Mouse (Mus musculus): ENCODE results near the gene Sp6. TPM values are rescaled to one million over a fixed set of nuclear protein-coding genes. Genes with fewer than 3 reads are reported as not detected.

Sp6 gene
- total RNA-seq, 2 experiments from 2014 or later, result 0.42 TPM

DNA sequence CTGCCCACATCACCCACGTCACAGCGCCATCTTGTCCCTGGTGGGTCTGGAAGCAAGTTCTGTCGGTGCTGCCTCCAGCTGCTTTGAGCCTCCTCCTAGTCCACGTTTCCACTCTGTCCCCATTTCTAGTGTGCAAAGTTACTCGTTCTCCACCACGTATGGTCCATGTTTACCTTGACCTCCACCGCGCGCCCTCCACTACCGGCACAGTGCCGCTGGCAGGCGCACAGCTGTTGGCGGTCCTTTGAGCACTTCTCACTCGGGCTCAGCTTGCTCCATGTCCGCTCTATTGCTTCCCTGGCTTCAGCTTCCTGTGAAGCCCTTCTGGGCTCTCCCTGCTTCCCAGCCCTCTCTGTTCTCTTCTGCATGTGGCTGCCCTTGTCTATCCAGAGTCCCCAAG lies 31.7 kb upstream of the Sp6 start:
- DNase-seq (ENCODE audit: low spot score in 2 of 2), result no peak

DNA sequence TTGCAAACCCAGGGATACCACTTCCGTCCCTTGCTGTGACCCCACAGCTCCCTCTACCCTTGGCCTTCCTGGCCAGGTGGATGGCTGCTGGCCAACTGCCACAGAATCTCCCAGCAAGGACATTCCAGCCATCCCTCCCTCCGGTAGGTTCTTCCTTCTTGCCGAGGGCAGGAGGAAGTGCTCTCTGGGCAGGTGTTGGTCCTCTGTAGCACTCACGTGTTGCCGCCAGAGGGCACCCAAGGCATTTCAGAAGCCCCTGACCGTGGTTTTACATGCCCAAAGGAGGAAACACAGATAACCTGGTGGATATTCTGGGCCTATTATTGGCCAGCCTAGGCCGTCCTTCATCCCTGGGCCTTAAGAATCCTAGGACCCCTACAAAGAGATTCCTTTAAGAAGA lies 30.8 kb upstream of the Sp6 start:
- DNase-seq (ENCODE audit: low spot score in 2 of 2), result peak; percentile 51 to 67

DNA sequence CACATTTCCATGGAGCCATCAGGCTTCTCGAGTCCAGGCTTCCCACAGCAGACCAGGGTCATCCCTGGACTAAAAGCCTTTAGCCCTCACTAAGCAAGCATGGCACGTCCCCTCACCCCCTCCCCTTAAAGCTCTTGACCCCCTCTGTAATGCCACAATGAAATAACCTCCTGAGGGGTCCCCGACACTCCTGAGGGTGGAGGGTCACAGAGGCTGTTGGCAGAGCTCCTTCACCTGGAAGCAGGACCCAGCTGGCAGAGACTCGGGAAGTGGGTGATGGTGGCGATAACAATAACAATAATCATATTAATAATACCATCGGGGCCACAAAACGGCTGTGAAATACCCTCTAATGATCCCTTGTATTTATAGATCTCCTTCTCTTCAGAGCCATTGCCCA lies 30.3 kb upstream of the Sp6 start, which contains the start of gene Sp2:
Sp2 (minus strand) TSS at position 101 of the 400 bp plus-strand sequence.
- no peak for DNase-seq (ENCODE audit: low spot score in 2 of 2)

DNA sequence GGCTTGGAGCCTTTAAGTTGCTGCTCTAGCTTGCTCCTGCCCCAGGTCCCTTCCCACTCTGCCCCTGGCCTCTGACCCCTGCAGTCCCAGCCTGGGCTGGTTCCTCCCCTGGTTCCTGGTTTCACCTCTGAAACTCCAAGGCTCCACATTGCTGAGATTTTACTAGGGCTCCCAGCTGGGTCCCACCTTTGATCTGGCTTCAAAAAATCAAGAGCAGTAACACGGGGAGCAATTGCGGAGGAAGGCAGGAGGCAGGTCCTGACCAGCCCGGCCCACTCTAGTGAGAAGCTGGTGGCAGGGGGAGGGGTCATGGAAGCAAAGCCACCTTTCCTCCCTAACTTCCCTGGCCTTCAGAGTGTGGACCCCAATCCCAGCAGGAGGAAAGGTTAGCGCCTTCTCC lies 28.3 kb upstream of the Sp6 start:
- DNase-seq (ENCODE audit: low spot score in 2 of 2), result no peak

DNA sequence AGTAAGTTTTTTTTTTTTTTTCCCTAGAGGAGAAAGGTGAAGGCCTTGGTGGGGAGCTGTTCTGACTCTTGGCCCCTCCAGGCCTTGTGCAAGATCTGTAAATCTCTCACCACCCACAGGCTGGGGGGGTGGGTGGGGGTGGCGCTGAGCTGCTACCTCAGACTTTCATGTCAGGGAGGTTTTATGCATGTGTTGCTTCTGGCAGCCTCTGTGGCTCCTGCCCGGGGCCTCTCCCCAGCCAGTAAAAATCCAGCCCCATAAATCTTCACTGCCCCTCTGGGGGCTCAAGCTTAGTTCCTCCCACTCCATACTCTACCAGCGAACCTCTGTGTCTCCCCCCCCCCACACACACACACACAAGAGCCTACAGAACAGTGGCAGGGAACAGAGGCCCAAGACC lies 26.7 kb upstream of the Sp6 start:
- DNase-seq (ENCODE audit: low spot score in 2 of 2), result no peak

DNA sequence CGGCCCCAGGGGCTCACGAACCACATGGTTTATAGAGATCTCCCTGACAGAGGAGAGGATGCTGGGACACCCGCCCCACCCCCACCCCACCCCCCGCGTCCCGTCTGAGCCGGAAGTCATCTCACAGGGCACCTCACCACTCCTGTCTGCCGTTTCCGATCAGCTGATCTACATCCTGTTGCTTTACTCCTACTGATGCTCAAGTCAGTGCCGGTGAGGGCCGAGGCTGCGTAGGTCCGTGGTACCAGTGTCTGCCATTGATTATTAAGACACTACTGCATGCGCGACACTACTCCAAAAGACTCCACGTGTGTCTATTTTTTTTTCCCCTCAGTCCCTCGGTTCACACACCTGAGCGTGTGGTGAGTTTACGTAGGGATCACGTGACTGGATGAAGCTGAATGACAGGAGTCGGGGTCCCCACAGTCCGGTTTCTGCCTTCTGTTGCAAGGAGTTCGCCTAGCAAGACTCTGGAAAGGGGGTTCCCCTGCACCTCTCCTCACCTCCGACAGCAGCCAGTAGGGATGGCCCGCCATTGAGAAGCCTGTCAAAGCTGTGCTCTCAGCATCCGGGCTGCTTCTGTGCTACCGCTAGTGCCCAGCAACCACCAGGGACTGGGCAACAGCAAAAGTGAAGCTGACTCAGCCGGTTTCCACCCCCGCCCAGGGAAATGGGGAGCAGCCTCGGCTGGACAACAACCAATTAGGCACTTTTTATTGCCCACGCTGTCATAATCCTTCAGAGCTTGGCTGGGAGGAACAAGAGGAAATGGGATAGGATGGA lies 25.1 kb upstream of the Sp6 start:
- peak in 1 of 2 experiments; percentile 20 for DNase-seq (ENCODE audit: low spot score in 2 of 2)

DNA sequence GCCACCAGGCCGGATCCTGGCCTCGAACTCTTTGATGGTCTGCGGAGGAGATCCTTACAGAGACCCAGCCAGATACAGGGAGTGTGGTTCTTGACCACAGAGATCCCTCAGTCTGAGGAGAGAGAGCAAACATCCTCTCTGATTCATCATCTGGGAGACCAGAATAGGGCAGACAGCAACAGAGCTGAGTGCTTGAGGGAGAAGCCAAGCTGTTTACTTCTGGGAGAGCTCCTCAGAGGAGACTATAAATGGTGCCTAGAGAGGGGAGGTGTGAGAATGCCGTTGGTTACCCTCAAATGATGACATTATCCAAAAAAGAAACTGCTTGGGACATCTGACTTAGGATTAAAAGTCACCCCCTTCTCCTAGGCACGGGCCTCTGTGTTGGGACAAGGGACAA lies 21.7 kb upstream of the Sp6 start:
- DNase-seq (ENCODE audit: low spot score in 2 of 2), result no peak

DNA sequence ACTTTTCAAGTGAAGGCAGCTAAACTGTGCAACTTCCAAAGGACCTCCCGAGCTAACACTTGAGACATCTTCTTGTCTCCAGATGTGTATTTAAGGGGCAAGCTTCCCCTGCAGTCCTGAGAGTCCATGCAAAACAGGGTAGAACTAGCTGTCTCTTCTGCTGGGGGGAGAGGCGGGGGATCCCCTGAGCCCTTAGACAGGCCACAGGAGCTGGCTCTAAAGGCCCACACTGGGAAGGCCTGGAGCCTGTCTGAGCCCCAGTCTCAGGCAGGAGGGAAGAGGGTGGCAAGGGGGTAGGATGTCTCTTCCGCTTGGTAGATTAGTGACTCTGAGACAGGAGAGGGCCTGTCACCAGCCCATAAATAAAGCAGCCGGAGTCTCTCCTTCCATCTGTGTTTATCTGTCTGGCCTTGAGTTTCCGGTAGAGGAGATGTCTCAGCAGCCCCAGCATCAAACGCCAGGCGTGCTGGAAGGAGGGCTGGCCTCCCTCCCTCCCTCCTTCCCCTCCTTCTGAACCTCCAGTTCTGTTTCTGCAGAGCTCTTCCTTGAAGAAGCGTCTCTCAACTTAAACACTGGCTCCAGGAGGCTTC lies 20.4 kb upstream of the Sp6 start:
- DNase-seq (ENCODE audit: low spot score in 2 of 2), result no peak

DNA sequence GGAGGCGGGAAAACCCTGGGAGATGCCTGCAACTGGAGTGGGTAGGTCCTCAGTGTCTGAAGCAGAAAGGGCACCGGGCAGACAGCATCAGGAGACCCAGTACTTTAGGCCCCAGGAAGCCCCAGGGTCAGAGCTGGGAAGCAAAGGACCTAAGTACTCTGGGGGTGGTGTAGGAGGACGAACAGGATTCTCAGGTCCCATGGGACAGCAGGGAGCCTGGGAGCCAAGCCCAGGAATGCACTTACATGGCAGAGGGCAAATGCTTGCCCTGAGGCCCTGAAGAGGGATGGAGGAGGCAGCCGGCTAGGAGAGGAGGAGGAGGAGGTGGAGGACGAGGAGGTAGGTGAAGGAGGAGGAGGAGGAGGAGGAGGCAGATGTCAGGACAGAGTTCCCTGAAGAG lies 18.2 kb upstream of the Sp6 start:
- no peak for DNase-seq (ENCODE audit: low spot score in 2 of 2)

DNA sequence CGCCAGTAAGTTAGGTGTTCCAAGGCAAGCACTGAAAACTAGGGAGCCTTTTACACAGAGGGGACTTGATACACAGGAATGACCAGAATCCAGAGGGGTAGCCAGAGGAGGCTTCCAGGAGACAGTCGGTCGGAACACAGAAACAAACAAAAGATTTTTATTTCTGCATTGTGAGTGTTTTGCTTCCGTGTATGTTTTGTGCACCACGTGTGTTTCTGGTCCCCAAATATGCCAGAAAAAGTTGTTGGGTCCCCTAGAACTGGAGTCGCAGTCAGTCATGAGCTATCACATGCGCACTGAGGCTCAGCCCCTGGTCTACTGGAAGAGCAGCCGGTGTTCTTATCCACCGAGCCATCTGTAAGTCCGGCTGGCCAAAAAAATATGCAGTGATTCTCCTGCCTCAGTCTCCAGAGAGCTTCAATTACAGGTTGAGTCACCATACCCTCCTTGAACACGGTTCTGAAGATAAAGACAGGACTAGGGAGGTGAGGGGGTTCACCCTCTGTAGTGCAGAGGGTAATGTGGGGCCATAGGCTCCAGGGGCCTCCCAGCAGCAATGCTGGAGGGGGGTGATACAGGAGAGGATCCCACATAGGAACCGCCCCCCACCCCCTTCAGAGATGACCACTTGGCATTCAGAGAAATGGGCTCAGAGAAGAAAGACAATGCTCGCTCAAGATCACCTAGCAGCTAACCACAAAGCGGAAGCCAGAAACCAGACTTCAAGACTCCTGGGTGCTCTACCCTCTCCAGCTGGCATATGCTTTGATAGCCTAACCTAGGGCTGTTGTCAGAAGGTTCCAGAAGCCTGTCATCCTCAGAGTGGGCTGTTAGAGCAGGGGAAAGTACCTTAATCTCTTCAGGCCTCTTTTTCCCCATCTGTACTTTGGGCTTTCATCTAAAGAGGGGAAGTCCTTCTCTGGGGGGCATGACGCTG lies 17.1 kb upstream of the Sp6 start:
- no peak for DNase-seq (ENCODE audit: low spot score in 2 of 2)

DNA sequence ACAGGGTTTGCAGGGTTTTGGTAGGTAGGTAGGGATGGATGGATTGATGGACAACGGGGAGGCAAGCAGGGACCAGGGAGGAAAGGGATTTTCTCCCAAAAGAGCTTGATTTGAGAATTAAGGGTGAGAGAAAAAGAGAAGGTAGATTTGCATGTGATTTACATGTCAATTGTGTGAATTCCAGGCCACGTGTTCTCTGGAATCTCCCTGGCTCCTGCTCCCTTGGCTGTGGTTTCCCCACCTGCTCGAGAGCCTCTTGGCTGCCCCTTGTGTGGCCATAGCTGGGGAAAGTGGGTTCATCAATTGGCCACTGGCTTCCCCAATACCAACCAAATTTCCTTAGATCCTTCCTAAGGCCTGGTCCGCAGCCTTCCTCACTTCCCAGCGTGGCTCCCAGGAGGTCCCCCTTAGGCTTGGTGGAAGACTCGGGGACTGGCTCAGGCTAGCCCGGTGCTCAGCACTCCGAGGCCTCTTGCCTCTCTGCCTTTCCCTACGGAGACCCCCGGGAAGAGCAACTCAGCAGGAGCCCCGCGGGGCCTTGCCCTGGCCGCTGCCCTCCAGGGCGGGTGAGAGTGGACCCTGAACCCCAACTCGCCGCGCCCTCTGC lies 16.3 kb upstream of the Sp6 start:
- no peak for DNase-seq (ENCODE audit: low spot score in 2 of 2)

DNA sequence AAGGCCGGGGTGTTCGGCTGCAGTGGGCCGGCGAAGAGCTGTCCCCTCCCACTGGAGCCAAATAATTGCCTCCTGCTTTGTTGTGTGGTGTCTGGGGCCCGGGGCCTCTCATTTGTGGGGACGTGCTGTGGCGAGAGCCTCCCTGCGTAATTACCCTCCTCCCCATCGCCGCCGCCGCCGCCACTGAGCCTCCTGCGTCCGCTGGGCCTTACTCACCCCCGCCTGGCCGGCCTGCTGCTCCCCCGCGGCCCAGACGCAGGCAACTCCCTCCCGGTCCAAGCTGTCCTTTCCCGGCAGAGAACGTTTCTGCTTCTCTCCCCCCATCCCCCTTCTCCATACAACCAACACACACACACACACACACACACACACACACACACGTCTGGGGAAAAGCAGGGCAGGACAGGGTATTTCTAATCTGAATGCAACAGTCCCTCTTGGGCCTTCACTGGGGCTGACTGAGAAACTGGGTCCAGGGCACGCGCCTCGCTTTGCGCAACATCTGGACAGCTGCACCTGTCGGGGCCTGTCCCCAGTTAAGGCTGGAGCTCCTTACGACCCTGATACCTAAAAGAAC lies 15.7 kb upstream of the Sp6 start:
- no peak for DNase-seq (ENCODE audit: low spot score in 2 of 2)

DNA sequence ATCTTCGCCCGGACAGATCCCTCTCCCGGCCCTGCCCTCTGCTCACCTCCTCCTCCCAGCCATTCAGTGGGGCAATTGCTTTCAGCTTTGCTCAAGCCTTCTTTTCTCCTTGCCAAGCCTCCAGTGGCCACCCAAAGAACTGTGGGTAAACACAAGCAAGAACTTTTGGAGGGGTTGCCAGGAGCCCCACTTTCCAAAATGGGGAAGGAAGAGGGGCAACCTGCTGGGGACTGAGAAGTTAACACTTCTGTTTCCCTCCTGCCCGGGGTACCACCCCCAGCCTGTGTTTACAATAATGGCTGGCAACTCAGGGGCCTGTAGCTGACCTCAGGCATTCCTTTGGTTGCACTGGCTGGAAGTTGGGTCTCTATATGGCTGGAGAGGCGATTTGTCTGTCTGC lies 10.0 kb upstream of the Sp6 start:
- no peak for DNase-seq (ENCODE audit: low spot score in 2 of 2)

DNA sequence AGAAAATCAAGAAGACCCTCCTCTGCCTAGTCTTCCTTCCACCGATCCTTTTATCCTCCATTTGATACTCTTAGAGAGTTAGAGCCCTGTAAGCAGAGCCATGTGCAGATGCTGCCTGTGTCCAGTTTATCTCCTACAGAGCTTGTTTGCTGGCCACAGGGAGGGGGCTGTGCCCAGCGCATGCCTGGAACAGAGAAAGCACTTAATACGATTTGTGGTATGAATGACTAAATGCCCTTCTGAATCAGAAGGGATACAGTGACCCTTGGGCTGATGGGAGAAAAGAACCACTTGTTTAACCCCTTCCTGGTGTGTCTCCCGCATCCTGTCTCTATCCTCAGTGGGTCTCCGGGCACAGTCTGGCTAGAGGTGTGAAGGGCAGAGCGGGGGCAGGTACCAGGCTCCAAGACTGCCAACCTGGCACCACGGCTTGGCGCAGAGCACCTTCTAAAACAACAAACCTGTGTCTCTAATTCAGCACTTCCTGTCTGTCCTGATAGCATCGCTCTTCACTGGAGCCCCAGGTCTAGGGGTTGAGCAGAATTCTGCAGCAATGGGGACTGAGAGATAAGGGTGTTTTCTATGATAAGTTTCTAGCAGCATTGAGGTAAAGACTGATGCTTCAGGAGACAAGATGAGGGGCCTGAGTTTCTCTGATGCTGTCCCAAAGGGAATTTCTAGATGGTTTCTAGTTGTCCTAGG lies 6.0 kb upstream of the Sp6 start:
- no peak for DNase-seq (ENCODE audit: low spot score in 2 of 2)

DNA sequence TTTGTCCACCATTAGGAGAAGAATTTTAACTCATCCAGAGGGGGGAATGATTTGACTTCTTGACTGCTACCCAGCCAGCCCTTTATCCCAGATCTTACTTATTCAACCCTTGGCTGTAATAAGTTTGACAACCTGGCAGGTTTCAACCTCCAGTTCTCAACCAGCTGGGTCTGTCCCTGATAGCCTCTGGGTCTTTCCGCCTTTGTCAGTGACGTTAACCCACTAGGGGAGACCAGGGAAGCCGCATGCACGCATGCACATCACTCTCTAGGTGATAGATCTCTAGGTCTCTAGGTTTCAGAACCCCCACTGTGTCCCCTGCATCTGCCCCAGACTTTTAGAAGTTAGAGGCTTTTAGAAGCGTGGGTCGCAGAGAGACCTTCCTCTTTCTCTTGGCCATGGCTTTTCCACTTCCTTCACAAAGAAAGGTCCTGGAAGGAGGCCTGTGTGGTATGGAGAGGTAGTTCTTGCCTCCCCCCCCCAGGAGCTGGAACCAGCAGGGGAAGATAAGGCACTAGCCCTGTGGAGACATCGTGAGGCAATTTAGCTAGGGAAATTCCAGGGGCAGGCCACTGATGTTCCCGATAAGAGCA lies 3.9 kb upstream of the Sp6 start:
- DNase-seq (ENCODE audit: low spot score in 2 of 2), result no peak

DNA sequence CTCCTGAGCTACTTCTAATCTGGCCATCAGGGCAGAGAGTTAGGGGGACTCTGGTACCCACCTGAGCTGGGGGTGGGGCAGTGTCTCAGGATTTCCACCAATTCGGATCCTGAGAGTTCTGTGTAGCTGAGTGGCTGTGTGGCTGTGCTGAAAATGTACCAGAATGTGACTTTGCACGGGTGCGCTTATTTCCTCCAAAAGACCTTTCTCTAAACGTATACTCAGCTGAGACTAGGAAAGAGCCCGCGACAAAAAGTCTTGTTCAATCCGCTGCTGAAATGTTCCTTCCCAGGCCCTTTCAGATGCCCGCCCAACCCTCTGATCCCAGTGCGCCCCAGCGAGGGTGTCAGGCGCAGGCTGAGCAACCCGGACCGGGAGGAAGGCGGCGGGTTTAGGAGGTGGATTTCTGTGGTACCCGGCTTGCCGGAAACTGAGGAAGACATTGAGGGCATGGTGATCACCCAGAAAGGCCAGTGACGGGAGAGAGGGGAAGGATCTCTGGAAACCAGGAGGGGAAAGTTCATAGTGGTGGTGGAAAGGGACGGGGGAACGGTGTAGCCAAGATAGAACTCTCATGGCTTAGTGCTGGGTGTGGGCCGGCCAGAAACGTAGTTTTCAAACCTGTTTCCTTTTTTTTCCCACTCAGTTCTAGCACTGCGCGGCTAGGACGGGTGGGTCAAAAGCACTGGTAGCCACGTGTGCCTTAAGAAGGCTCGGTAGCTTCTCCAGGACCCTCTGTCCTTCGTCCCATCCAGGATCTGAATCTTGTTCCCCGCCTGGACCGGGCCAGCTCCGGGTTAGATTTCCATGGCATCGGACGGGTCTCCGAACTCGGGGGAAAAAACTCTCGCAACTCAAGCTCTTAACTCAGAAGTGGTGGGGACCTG lies 4.7 kb downstream of the Sp6 start:
- no peak for DNase-seq (ENCODE audit: low spot score in 2 of 2)

DNA sequence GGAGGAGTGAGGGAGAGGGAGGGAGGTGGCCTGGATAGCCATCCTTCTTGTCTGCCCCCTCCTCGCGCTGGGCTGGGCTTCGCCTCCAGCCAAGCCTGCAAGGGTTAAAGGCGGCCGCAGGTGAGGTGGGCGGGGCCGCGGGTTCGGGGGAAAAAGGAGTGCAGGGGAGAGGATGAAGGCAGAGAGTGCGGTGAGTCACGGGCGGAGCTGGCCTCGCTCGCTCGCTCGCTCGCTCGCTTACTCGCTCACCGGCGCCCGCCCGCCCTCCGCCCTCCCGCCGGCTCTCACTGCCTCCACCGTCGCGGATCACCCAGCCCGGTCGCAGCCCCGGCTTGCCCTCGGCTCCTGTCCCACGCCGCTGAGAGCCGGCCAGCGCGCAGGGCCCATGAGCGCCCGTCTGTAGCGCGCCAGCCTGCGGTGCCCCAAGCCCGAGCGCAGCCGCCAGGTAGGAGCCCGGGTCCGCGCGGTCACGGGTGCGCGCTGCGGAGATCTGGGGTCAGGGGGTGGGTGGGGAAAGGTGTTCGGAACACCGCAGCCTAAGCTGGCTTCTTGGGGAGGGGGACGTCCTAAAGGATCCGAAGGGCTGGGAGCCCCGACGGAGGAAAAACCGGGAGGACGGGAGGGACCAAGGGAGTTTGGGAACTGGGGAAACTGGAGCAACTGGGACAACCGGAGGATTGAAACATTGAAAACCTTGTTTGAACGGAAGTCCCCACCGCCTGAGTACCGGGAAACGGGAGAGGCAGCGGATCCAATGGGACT lies 5.6 kb downstream of the Sp6 start:
- no peak for DNase-seq (ENCODE audit: low spot score in 2 of 2)

DNA sequence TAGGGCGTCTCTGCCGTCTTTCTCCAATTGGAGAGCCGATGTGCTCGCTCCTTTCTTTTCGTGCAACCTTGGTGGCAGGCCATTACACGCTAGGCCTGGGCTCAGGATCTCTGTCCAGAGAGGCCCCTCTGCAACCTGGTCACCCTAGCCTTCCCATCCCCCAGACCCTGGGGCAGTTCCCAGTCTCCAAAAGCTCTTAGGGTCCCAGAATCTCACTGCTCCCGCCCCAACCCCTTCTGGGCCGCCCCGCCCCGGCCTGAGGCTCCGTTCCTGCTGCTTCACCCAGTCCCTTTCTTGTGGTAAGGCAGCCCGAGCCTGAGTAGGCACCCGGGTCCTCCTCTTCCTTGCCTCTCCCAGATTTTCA lies 6.1 kb downstream of the Sp6 start:
- DNase-seq (ENCODE audit: low spot score in 2 of 2), result no peak
